Mouse (Mus musculus) heart, adult 18-20 months (tissue): ENCODE measurements around the gene Gm17093. TPM values are rescaled to one million over a fixed set of nuclear protein-coding genes. Genes with fewer than 3 reads are reported as not detected.
"Not testable (repeated sequence)": the region's sequence is repeated elsewhere in the genome, so short reads cannot be mapped to it uniquely, and the experiment has no call there.

Experiments
- DNase-seq, 2 experiments: peaks; one replicate each; pipeline ENCODE4 v3.0.0; 2021 to 2022; ENCODE audit warnings: mixed read lengths in 1 of 2
- long read RNA-seq, 2 experiments: library from polyadenylated mRNA; stranded (forward); transcript quantifications; one replicate each; pipeline ENCODE4 v2.0.0; 2021
- total RNA-seq, 2 experiments: library from RNA; stranded (reverse); gene quantifications; 2 replicates each; pipeline ENCODE4 v1.2.3; 2021

Gm17093 gene
- not detected for total RNA-seq
- long read RNA-seq, experiment 1, result 0 reads
- long read RNA-seq, experiment 2, result 0 reads

DNA sequence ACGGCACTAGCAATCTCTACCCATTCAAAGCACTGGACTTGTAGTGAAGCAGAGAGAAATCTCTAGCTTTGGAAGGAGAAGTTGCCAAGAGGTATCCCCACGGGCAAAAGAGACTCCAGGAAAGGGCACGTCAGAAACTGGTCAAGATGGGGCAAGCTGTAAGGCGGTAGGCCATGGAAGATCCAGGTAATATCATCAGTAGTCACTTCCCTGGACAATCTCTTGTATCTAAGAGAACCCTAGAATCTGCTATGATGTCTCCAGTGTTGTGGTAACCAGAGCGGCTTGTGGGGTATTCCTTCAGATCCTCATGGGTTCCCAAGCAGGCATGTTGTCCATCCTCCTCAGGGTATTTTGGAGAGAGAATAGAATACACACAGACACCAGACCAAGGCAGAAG lies at the start of gene Gm17093:
TSS of gene Gm17093 (plus strand) at position 301 of the 400 bp plus-strand sequence.
- DNase-seq, result not testable (repeated sequence)

DNA sequence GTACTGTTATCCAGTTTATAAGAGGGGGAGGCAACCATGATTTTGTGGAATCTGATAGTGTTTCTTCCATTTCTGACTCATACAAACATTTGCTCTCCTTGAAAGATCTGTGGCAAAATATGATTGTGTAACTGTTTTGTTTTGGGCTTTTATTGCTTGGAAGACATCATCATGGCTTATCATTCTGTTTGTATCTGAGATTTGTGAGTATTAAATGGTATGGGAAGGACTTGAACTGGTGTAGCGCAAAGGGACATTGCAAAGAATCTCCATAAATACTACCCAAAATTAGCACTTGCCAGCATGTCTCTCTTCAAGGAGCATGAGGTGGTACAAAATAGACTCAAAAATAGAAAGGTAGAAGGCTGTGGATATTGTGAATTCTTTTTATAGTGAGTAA lies 25.9 kb upstream of the Gm17093 start, which contains the start of gene BC061237:
TSS of gene BC061237 (plus strand) at position 301 of the 400 bp plus-strand sequence.
- not testable (repeated sequence) for DNase-seq

DNA sequence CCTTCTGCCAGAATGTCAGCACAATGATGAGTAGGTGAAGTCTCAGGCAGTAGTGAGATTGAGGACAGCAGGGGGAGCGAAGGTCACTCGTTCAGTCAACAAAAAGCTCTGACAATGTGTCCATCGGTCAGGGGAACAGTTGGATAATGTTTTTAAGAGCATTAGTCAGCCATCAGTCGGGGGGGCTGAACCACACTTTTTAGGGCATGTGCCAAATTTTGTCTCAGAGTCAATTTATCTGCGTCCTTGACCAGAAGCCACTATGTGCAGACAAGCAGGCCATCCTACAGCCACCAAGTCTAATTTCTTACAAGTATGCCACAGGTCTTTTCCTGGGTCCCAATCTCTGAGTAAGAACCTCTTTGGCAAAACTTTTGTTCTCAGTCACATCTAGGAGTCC lies 29.9 kb downstream of the Gm17093 start:
- not testable (repeated sequence) for DNase-seq

Other genes with a start within 250 kb of the Gm17093 start
- gene Gm8220, start 232.7 kb upstream of the Gm17093 start, total RNA-seq, result not detected
- gene Gm5930, start 179.7 kb upstream of the Gm17093 start, total RNA-seq, result not detected
- not detected for gene Gm8229, start 152.9 kb upstream of the Gm17093 start, total RNA-seq
- gene Gm3371, start 107.6 kb upstream of the Gm17093 start, total RNA-seq, result not detected
- not detected for gene Gm8232, start 84.6 kb upstream of the Gm17093 start, total RNA-seq
- not detected for gene BC061237, start 25.8 kb upstream of the Gm17093 start, total RNA-seq
- not detected for gene Gm8247, start 64.9 kb downstream of the Gm17093 start, total RNA-seq
- gene Gm5624, start 109.7 kb downstream of the Gm17093 start, total RNA-seq, result not detected
- not detected for gene Gm8257, start 188.2 kb downstream of the Gm17093 start, total RNA-seq
- not detected for gene Gm8267, start 232.1 kb downstream of the Gm17093 start, total RNA-seq